Mouse (Mus musculus): ENCODE measurements at regions not wholly inside any gene's neighbourhood (a gene's known extent, or its start where the extent isn't known, plus 50 kb on each side); places are given as distances from the start of the nearest gene placed in this dataset.

- H3K4me3 ChIP-seq (ENCODE audit: control insufficient read depth in 1 of 2, insufficient read depth in 1 of 2, low read depth in 1 of 2, low read length in 2 of 2) = no peak overlapping the region
- no peaks in the 10 kb centered on the region for H3K9me3 ChIP-seq (ENCODE audit: control insufficient read depth, low read length)
- H3K9ac ChIP-seq (ENCODE audit: low read length) = no peak overlapping the region
- 73% methylated on average over 7 of the region's 7 CpGs for WGBS
- no peaks in the 10 kb centered on the region for H3K36me3 ChIP-seq (ENCODE audit: control insufficient read depth, insufficient read depth, low read length)
- no peaks in the 10 kb centered on the region for H3K27me3 ChIP-seq (ENCODE audit: control insufficient read depth, insufficient read depth, low read length)
- H3K4me1 ChIP-seq (ENCODE audit: control insufficient read depth in 2 of 2, insufficient read depth in 2 of 2, low read length in 2 of 2) = peaks cover 21 to 29% of the 10 kb centered on the region in 2 experiments
- no peak overlapping the region for H3K27ac ChIP-seq (replicated peaks in 1 of 2; ENCODE audit: control insufficient read depth in 1 of 2, insufficient read depth in 1 of 2, low read depth in 2 of 2, low read length in 2 of 2)
- H3K4me2 ChIP-seq (ENCODE audit: low read length) = no peak overlapping the region
- ATAC-seq (ENCODE audit: insufficient number of reproducible peaks, insufficient read depth, low FRiP score, low read depth) = no peak
Observed at GRCm38 (mm10) chr5:64597021-64597420, 206.2 kb upstream of the Klf3 start.

GRCm38 (mm10) chr5:64597451-64597850 lies 205.7 kb upstream of the Klf3 start:
- H3K27me3 ChIP-seq (ENCODE audit: control insufficient read depth, insufficient read depth, low read length) = no peaks in the 10 kb centered on the region
- H3K9me3 ChIP-seq (ENCODE audit: control insufficient read depth, low read length) = no peaks in the 10 kb centered on the region
- no peak overlapping the region for H3K9ac ChIP-seq (ENCODE audit: low read length)
- H3K4me3 ChIP-seq (ENCODE audit: control insufficient read depth in 1 of 2, insufficient read depth in 1 of 2, low read depth in 1 of 2, low read length in 2 of 2) = no peak overlapping the region
- no peak overlapping the region for H3K4me2 ChIP-seq (ENCODE audit: low read length)
- no peaks in the 10 kb centered on the region for H3K36me3 ChIP-seq (ENCODE audit: control insufficient read depth, insufficient read depth, low read length)
- H3K27ac ChIP-seq (replicated peaks in 1 of 2; ENCODE audit: control insufficient read depth in 1 of 2, insufficient read depth in 1 of 2, low read depth in 2 of 2, low read length in 2 of 2) = no peak overlapping the region
- H3K4me1 ChIP-seq (ENCODE audit: control insufficient read depth in 2 of 2, insufficient read depth in 2 of 2, low read length in 2 of 2) = peaks cover 21 to 29% of the 10 kb centered on the region in 2 experiments
- ATAC-seq (ENCODE audit: insufficient number of reproducible peaks, insufficient read depth, low FRiP score, low read depth) = no peak
- WGBS = 87% methylated on average over 3 of the region's 3 CpGs

- no peak overlapping the region for H3K9ac ChIP-seq (ENCODE audit: low read length)
- no peak for ATAC-seq (ENCODE audit: insufficient number of reproducible peaks, insufficient read depth, low FRiP score, low read depth)
- peaks cover 21 to 32% of the 10 kb centered on the region in 2 experiments for H3K4me1 ChIP-seq (ENCODE audit: control insufficient read depth in 2 of 2, insufficient read depth in 2 of 2, low read length in 2 of 2)
- no peaks in the 10 kb centered on the region for H3K9me3 ChIP-seq (ENCODE audit: control insufficient read depth, low read length)
- no peak overlapping the region for H3K27ac ChIP-seq (replicated peaks in 1 of 2; ENCODE audit: control insufficient read depth in 1 of 2, insufficient read depth in 1 of 2, low read depth in 2 of 2, low read length in 2 of 2)
- WGBS = 23% methylated on average over 3 of the region's 3 CpGs
- H3K27me3 ChIP-seq (ENCODE audit: control insufficient read depth, insufficient read depth, low read length) = no peaks in the 10 kb centered on the region
- H3K4me2 ChIP-seq (ENCODE audit: low read length) = no peak overlapping the region
- H3K36me3 ChIP-seq (ENCODE audit: control insufficient read depth, insufficient read depth, low read length) = no peaks in the 10 kb centered on the region
- no peak overlapping the region for H3K4me3 ChIP-seq (ENCODE audit: control insufficient read depth in 1 of 2, insufficient read depth in 1 of 2, low read depth in 1 of 2, low read length in 2 of 2)
Observed at GRCm38 (mm10) chr5:64598606-64599005, 204.6 kb upstream of the Klf3 start.

- WGBS = 63% methylated on average over 3 of the region's 3 CpGs
- Histone ChIP-seq H3K27me3 (ENCODE audit: control insufficient read depth, insufficient read depth, low read length) (no peaks in the 10 kb centered on the region), H3K9ac (ENCODE audit: low read length) (no peak overlapping the region), H3K9me3 (ENCODE audit: control insufficient read depth, low read length) (no peaks in the 10 kb centered on the region), H3K4me2 (ENCODE audit: low read length) (no peak overlapping the region), H3K27ac (replicated peaks in 1 of 2; ENCODE audit: control insufficient read depth in 1 of 2, insufficient read depth in 1 of 2, low read depth in 2 of 2, low read length in 2 of 2) (no peak overlapping the region), H3K4me1 (ENCODE audit: control insufficient read depth in 2 of 2, insufficient read depth in 2 of 2, low read length in 2 of 2) (peaks cover 21 to 29% of the 10 kb centered on the region in 2 experiments), H3K4me3 (ENCODE audit: control insufficient read depth in 1 of 2, insufficient read depth in 1 of 2, low read depth in 1 of 2, low read length in 2 of 2) (no peak overlapping the region), H3K36me3 (ENCODE audit: control insufficient read depth, insufficient read depth, low read length) (no peaks in the 10 kb centered on the region)
- no peak for ATAC-seq (ENCODE audit: insufficient number of reproducible peaks, insufficient read depth, low FRiP score, low read depth)
Observed at GRCm38 (mm10) chr5:64599015-64599414, 204.2 kb upstream of the Klf3 start.

GRCm38 (mm10) chr5:64599865-64600288 lies 203.3 kb upstream of the Klf3 start:
- Histone ChIP-seq H3K27ac (replicated peaks in 1 of 2; ENCODE audit: control insufficient read depth in 1 of 2, insufficient read depth in 1 of 2, low read depth in 2 of 2, low read length in 2 of 2) (peak overlapping the region; percentile 71 to 79), H3K9me3 (ENCODE audit: control insufficient read depth, low read length) (no peaks in the 10 kb centered on the region), H3K4me3 (ENCODE audit: control insufficient read depth in 1 of 2, insufficient read depth in 1 of 2, low read depth in 1 of 2, low read length in 2 of 2) (peak overlapping the region; percentile 10 to 34), H3K4me2 (ENCODE audit: low read length) (peak overlapping the region; percentile 50), H3K4me1 (ENCODE audit: control insufficient read depth in 2 of 2, insufficient read depth in 2 of 2, low read length in 2 of 2) (peaks cover 21 to 28% of the 10 kb centered on the region in 2 experiments), H3K9ac (ENCODE audit: low read length) (peak overlapping the region; percentile 28; the same call in 1 of the 2 replicates), H3K36me3 (ENCODE audit: control insufficient read depth, insufficient read depth, low read length) (no peaks in the 10 kb centered on the region), H3K27me3 (ENCODE audit: control insufficient read depth, insufficient read depth, low read length) (no peaks in the 10 kb centered on the region)
- 8% methylated on average over 13 of the region's 13 CpGs for WGBS
- ATAC-seq (ENCODE audit: insufficient number of reproducible peaks, insufficient read depth, low FRiP score, low read depth) = no peak

GRCm38 (mm10) chr5:64600392-64600791 lies 202.8 kb upstream of the Klf3 start:
- Histone ChIP-seq H3K27ac (replicated peaks in 1 of 2; ENCODE audit: control insufficient read depth in 1 of 2, insufficient read depth in 1 of 2, low read depth in 2 of 2, low read length in 2 of 2) (peak overlapping the region; percentile 71 to 79), H3K4me3 (ENCODE audit: control insufficient read depth in 1 of 2, insufficient read depth in 1 of 2, low read depth in 1 of 2, low read length in 2 of 2) (peak overlapping the region in 1 of 2 experiments; percentile 10; a peak in 3 of 4 replicates), H3K36me3 (ENCODE audit: control insufficient read depth, insufficient read depth, low read length) (no peaks in the 10 kb centered on the region), H3K9me3 (ENCODE audit: control insufficient read depth, low read length) (no peaks in the 10 kb centered on the region), H3K9ac (ENCODE audit: low read length) (0 out of 2 replicates have a peak overlapping the region, but pooled peaks have one; percentile 28), H3K4me2 (ENCODE audit: low read length) (peak overlapping the region; percentile 50), H3K27me3 (ENCODE audit: control insufficient read depth, insufficient read depth, low read length) (no peaks in the 10 kb centered on the region), H3K4me1 (ENCODE audit: control insufficient read depth in 2 of 2, insufficient read depth in 2 of 2, low read length in 2 of 2) (peaks cover 21 to 28% of the 10 kb centered on the region in 2 experiments)
- 7% methylated on average over 7 of the region's 7 CpGs for WGBS
- 0 out of 2 replicates have a peak, but pooled peaks have one; percentile 34 for ATAC-seq (ENCODE audit: insufficient number of reproducible peaks, insufficient read depth, low FRiP score, low read depth)

GRCm38 (mm10) chr5:64600811-64601210 lies 202.4 kb upstream of the Klf3 start:
- H3K4me1 ChIP-seq (ENCODE audit: control insufficient read depth in 2 of 2, insufficient read depth in 2 of 2, low read length in 2 of 2) = peaks cover 19 to 26% of the 10 kb centered on the region in 2 experiments
- peak overlapping the region; percentile 50; the same call in 1 of the 2 replicates for H3K4me2 ChIP-seq (ENCODE audit: low read length)
- WGBS = 11% methylated on average over 2 of the region's 2 CpGs
- H3K27me3 ChIP-seq (ENCODE audit: control insufficient read depth, insufficient read depth, low read length) = no peaks in the 10 kb centered on the region
- no peaks in the 10 kb centered on the region for H3K36me3 ChIP-seq (ENCODE audit: control insufficient read depth, insufficient read depth, low read length)
- H3K27ac ChIP-seq (replicated peaks in 1 of 2; ENCODE audit: control insufficient read depth in 1 of 2, insufficient read depth in 1 of 2, low read depth in 2 of 2, low read length in 2 of 2) = peak overlapping the region in 1 of 2 experiments; percentile 71; a peak in 2 of 4 replicates
- no peak overlapping the region for H3K4me3 ChIP-seq (ENCODE audit: control insufficient read depth in 1 of 2, insufficient read depth in 1 of 2, low read depth in 1 of 2, low read length in 2 of 2)
- no peak overlapping the region for H3K9ac ChIP-seq (ENCODE audit: low read length)
- no peak for ATAC-seq (ENCODE audit: insufficient number of reproducible peaks, insufficient read depth, low FRiP score, low read depth)
- no peaks in the 10 kb centered on the region for H3K9me3 ChIP-seq (ENCODE audit: control insufficient read depth, low read length)

GRCm38 (mm10) chr5:64601285-64601684 lies 201.9 kb upstream of the Klf3 start:
- H3K4me2 ChIP-seq (ENCODE audit: low read length) = no peak overlapping the region
- no peak overlapping the region for H3K4me3 ChIP-seq (ENCODE audit: control insufficient read depth in 1 of 2, insufficient read depth in 1 of 2, low read depth in 1 of 2, low read length in 2 of 2)
- H3K9ac ChIP-seq (ENCODE audit: low read length) = no peak overlapping the region
- 15% methylated on average over 8 of the region's 8 CpGs for WGBS
- H3K36me3 ChIP-seq (ENCODE audit: control insufficient read depth, insufficient read depth, low read length) = no peaks in the 10 kb centered on the region
- no peak for ATAC-seq (ENCODE audit: insufficient number of reproducible peaks, insufficient read depth, low FRiP score, low read depth)
- H3K27ac ChIP-seq (replicated peaks in 1 of 2; ENCODE audit: control insufficient read depth in 1 of 2, insufficient read depth in 1 of 2, low read depth in 2 of 2, low read length in 2 of 2) = no peak overlapping the region
- no peaks in the 10 kb centered on the region for H3K27me3 ChIP-seq (ENCODE audit: control insufficient read depth, insufficient read depth, low read length)
- H3K4me1 ChIP-seq (ENCODE audit: control insufficient read depth in 2 of 2, insufficient read depth in 2 of 2, low read length in 2 of 2) = peaks cover 15 to 26% of the 10 kb centered on the region in 2 experiments
- no peaks in the 10 kb centered on the region for H3K9me3 ChIP-seq (ENCODE audit: control insufficient read depth, low read length)
